Mouse (Mus musculus) mature B cell (primary cell): ENCODE data around the gene Dhtkd1.
"Not testable (repeated sequence)": the region's sequence is repeated elsewhere in the genome, so short reads cannot be mapped to it uniquely, and the experiment has no call there.

ENCODE experiments used
- in situ Hi-C: fragments of 300-500 bp; cut with MboI; formaldehyde crosslinking; loops from 2 replicates; pipeline ENCODE4 v1.14.3; 2019

The Dhtkd1 gene

GRCm38 (mm10) chr2:5942416-5943032, at the start of gene Dhtkd1:
TSS of gene Dhtkd1 (minus strand) at chr2:5942792.
- in situ Hi-C loops: no loop called here

GRCm38 (mm10) chr2:5977532-5977931, 34.9 kb upstream of the Dhtkd1 start:
- in situ Hi-C loops: no loop called here

- in situ Hi-C loops: not testable (repeated sequence)
These were observed 28.0 kb upstream of the Dhtkd1 start for GRCm38 (mm10) chr2:5970629-5971028.

- in situ Hi-C loops: no loop called here
These were observed 23.4 kb upstream of the Dhtkd1 start for GRCm38 (mm10) chr2:5965972-5966371.

GRCm38 (mm10) chr2:5963729-5964128, 21.1 kb upstream of the Dhtkd1 start:
- in situ Hi-C loops: not testable (repeated sequence)

GRCm38 (mm10) chr2:5962265-5962664, 19.7 kb upstream of the Dhtkd1 start:
- in situ Hi-C loops: no loop called here

- in situ Hi-C loops: no loop called here
These were observed 15.1 kb upstream of the Dhtkd1 start for GRCm38 (mm10) chr2:5957705-5958104.

GRCm38 (mm10) chr2:5951621-5952211, 9.1 kb upstream of the Dhtkd1 start:
- in situ Hi-C loops: no loop called here

- in situ Hi-C loops: no loop called here
These were observed 8.4 kb upstream of the Dhtkd1 start, which contains the start of gene Upf2 for GRCm38 (mm10) chr2:5950766-5951595. TSS of gene Upf2 (plus strand) at chr2:5951469.

- in situ Hi-C loops: no loop called here
These were observed 7.7 kb upstream of the Dhtkd1 start for GRCm38 (mm10) chr2:5950305-5950704.

GRCm38 (mm10) chr2:5949821-5950220, 7.2 kb upstream of the Dhtkd1 start:
- in situ Hi-C loops: not testable (repeated sequence)

- in situ Hi-C loops: no loop called here
These were observed 6.4 kb upstream of the Dhtkd1 start for GRCm38 (mm10) chr2:5948964-5949363.

GRCm38 (mm10) chr2:5946876-5947275, 4.3 kb upstream of the Dhtkd1 start:
- in situ Hi-C loops: no loop called here

GRCm38 (mm10) chr2:5945629-5946028, 3.0 kb upstream of the Dhtkd1 start:
- in situ Hi-C loops: no loop called here

- in situ Hi-C loops: no loop called here
These were observed 479 bp upstream of the Dhtkd1 start for GRCm38 (mm10) chr2:5943071-5943470.

- in situ Hi-C loops: no loop called here
These were observed 654 bp downstream of the Dhtkd1 start for GRCm38 (mm10) chr2:5941861-5942415.

- in situ Hi-C loops: no loop called here
These were observed 1.7 kb downstream of the Dhtkd1 start for GRCm38 (mm10) chr2:5940936-5941335.

- in situ Hi-C loops: no loop called here
These were observed 2.7 kb downstream of the Dhtkd1 start for GRCm38 (mm10) chr2:5939911-5940310.

GRCm38 (mm10) chr2:5939319-5939718, 3.3 kb downstream of the Dhtkd1 start:
- in situ Hi-C loops: no loop called here

- in situ Hi-C loops: no loop called here
These were observed 6.0 kb downstream of the Dhtkd1 start for GRCm38 (mm10) chr2:5936550-5936949.

- in situ Hi-C loops: no loop called here
These were observed 6.5 kb downstream of the Dhtkd1 start for GRCm38 (mm10) chr2:5936068-5936467.

- in situ Hi-C loops: no loop called here
These were observed 7.7 kb downstream of the Dhtkd1 start for GRCm38 (mm10) chr2:5934936-5935335.

- in situ Hi-C loops: no loop called here
These were observed 10.7 kb downstream of the Dhtkd1 start for GRCm38 (mm10) chr2:5931938-5932337.
